Mouse (Mus musculus): ENCODE measurements around the gene Tlk2. TPM values are rescaled to one million over a fixed set of nuclear protein-coding genes. Genes with fewer than 3 reads are reported as not detected.

Tlk2 gene
- polyA plus RNA-seq, 1 experiment from 2014 or later, result 18.6 TPM

- ATAC-seq (replicated peaks), result no peak
- Histone ChIP-seq H3K27ac (replicated peaks) (no peak overlapping the region), H3K4me1 (no peaks in the 10 kb centered on the region), H3K9me3 (no peaks in the 10 kb centered on the region), H3K4me2 (replicated peaks) (no peak overlapping the region), H3K4me3 (no peak overlapping the region), H3K36me3 (peaks cover 55% of the 10 kb centered on the region), H3K9ac (replicated peaks) (no peak overlapping the region), H3K27me3 (no peaks in the 10 kb centered on the region)
- 87% methylated on average over 12 of the region's 12 CpGs for WGBS
These were observed 103.3 kb downstream of the Tlk2 start for GRCm38 (mm10) chr11:105281763-105282459.

DNA sequence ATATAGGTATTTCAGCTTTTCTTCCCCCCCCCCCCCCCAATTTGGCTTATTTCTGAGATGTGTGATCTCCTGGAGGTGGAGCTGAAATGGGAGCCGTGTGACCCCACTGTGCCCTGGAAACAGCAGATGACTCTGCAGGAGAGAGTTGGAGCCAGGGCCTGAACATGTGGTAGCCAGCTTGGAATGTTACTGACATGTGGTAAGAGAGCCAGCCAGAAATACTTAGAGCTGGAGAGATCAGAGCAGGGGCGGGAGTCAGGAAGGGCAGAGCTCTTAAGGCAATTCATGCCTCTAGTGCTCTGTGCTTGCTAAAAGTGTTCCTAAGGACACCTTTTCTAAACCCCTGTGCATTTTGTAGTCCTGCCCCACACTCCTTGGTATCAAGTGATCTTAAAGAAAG is 103.9 kb downstream of the Tlk2 start:
- H3K4me2 ChIP-seq (replicated peaks), result no peak overlapping the region
- H3K9me3 ChIP-seq, result no peaks in the 10 kb centered on the region
- no peaks in the 10 kb centered on the region for H3K27me3 ChIP-seq
- no peak for ATAC-seq (replicated peaks)
- no peak overlapping the region for H3K4me3 ChIP-seq
- 82% methylated on average over 2 of the region's 2 CpGs for WGBS
- peaks cover 49% of the 10 kb centered on the region for H3K36me3 ChIP-seq
- H3K9ac ChIP-seq (replicated peaks), result no peak overlapping the region
- no peak overlapping the region for H3K27ac ChIP-seq (replicated peaks)
- H3K4me1 ChIP-seq, result no peaks in the 10 kb centered on the region

GRCm38 (mm10) chr11:105283016-105283415 is 104.4 kb downstream of the Tlk2 start:
- no peaks in the 10 kb centered on the region for H3K27me3 ChIP-seq
- H3K9ac ChIP-seq (replicated peaks), result no peak overlapping the region
- H3K4me2 ChIP-seq (replicated peaks), result no peak overlapping the region
- H3K9me3 ChIP-seq, result no peaks in the 10 kb centered on the region
- no peak overlapping the region for H3K27ac ChIP-seq (replicated peaks)
- WGBS, result 94% methylated on average over 9 of the region's 9 CpGs
- H3K36me3 ChIP-seq, result peaks cover 44% of the 10 kb centered on the region
- ATAC-seq (replicated peaks), result no peak
- H3K4me3 ChIP-seq, result no peak overlapping the region
- H3K4me1 ChIP-seq, result no peaks in the 10 kb centered on the region

- H3K4me1 ChIP-seq, result no peaks in the 10 kb centered on the region
- no peaks in the 10 kb centered on the region for H3K27me3 ChIP-seq
- no peak overlapping the region for H3K27ac ChIP-seq (replicated peaks)
- no peaks in the 10 kb centered on the region for H3K9me3 ChIP-seq
- no peak overlapping the region for H3K4me2 ChIP-seq (replicated peaks)
- H3K9ac ChIP-seq (replicated peaks), result no peak overlapping the region
- ATAC-seq (replicated peaks), result no peak
- WGBS, result 51% methylated on average over 3 of the region's 3 CpGs
- H3K4me3 ChIP-seq, result no peak overlapping the region
- H3K36me3 ChIP-seq, result peaks cover 35% of the 10 kb centered on the region
These were observed 107.1 kb downstream of the Tlk2 start for GRCm38 (mm10) chr11:105285720-105286119.

GRCm38 (mm10) chr11:105289403-105289802 is 110.8 kb downstream of the Tlk2 start:
- ATAC-seq (replicated peaks), result no peak
- Histone ChIP-seq H3K27ac (replicated peaks) (no peak overlapping the region), H3K4me2 (replicated peaks) (no peak overlapping the region), H3K4me3 (no peak overlapping the region), H3K27me3 (no peaks in the 10 kb centered on the region), H3K4me1 (peaks cover 29% of the 10 kb centered on the region), H3K9me3 (no peaks in the 10 kb centered on the region), H3K36me3 (peaks cover 14% of the 10 kb centered on the region), H3K9ac (replicated peaks) (no peak overlapping the region)
- WGBS, result 80% methylated on average over 3 of the region's 3 CpGs

GRCm38 (mm10) chr11:105291681-105292123 is 113.1 kb downstream of the Tlk2 start:
- 0 out of 2 replicates have a peak, but pooled peaks cover 5% of the 10 kb centered on the region for H3K36me3 ChIP-seq
- peak overlapping the region; percentile 51; the same call in 1 of the 2 replicates for H3K27ac ChIP-seq (replicated peaks)
- peak overlapping the region; percentile 53 for H3K4me3 ChIP-seq
- no peaks in the 10 kb centered on the region for H3K27me3 ChIP-seq
- H3K4me1 ChIP-seq, result peaks cover 29% of the 10 kb centered on the region
- H3K9me3 ChIP-seq, result no peaks in the 10 kb centered on the region
- peak overlapping the region; percentile 56 for H3K9ac ChIP-seq (replicated peaks)
- WGBS, result 4% methylated on average over 10 of the region's 10 CpGs
- no peak for ATAC-seq (replicated peaks)
- H3K4me2 ChIP-seq (replicated peaks), result peak overlapping the region; percentile 95

DNA sequence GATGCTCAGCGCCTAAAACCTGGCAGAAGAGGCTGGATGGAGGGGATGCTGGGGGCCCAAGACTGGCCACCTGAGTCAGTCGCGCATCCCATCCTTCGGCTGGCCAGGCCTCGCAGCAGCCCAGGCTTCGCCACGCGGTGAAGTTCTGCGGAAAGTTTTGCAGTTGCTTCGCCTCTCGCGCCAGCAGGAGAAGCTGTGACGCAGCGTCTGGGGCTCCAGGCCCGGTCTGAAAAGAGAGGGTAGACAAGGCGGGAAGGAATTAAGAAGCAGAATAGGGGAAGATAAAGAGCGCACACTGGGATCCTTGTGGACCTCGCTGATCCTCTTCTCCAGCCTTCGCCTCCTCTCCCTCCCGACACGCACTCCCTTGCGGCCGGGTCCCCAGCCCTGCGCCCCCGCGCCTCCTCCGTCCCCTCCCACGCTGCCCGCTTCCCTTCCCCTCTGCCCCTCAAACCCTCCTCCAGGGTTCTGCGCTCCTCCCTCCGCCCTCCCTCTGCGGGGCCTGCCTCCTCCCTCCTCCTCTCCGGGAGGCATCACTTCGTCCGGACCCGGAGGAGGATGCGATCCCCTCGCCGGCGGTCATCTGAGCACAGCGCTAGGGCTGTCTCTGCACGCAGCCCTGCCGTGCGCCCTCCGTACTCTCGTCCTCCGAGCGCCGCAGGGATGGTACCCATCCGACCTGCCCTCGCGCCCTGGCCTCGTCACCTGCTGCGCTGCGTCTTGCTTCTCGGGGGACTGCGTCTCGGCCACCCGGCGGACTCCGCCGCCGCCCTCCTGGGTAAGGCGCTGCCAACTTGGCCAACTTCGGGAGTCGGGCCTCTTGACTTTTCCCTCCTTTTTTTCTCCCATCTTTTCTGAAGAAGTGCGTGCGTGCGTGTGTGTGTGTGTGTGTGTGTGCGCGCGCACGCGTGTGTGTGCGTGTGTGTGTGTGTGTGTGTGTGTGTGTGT is 113.8 kb downstream of the Tlk2 start, which contains the start of gene Mrc2:
TSS of gene Mrc2 (plus strand) at position 520 of the 948 bp plus-strand sequence.
- WGBS, result under 1% methylated on average over 68 of the region's 75 CpGs
- Histone ChIP-seq H3K27ac (replicated peaks) (peak within 1 kb of the TSS; percentile 51; the same call in 1 of the 2 replicates), H3K9ac (replicated peaks) (peak within 1 kb of the TSS; percentile 56), H3K4me2 (replicated peaks) (peak within 1 kb of the TSS; percentile 95), H3K36me3 (0 out of 2 replicates have a peak, but pooled peaks cover 5% of the 10 kb centered on the region), H3K4me3 (peak within 1 kb of the TSS; percentile 53), H3K27me3 (no peaks in the 10 kb centered on the region), H3K4me1 (peaks cover 29% of the 10 kb centered on the region), H3K9me3 (no peaks in the 10 kb centered on the region)
- peak; percentile 83 for ATAC-seq (replicated peaks)

DNA sequence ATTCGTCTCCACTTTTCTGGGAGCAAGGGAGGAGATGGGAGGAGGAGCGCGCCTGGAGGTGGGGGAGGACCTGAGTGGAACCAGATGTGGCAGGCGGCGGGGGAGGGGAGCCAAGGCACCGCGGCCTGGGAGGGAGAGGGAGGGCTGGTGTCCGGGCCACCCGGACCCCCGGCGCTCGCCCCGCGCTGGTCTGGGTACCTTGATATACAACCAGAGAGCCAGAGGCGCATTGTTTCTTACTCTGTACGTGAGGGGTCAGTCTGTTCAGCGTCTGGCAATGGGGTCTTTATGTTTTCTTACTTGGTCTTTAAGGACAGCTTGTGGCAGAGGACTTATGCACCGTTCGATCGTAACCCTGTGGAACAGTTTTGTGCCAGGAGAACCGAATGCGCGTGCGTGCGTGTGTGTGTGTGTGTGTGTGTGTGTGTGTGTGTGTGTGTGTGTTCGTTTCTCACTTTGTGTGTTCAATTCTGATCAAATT is 114.5 kb downstream of the Tlk2 start:
- Histone ChIP-seq H3K27ac (replicated peaks) (no peak overlapping the region), H3K27me3 (no peaks in the 10 kb centered on the region), H3K4me2 (replicated peaks) (peak overlapping the region; percentile 95), H3K4me3 (peak overlapping the region; percentile 53), H3K4me1 (peaks cover 29% of the 10 kb centered on the region), H3K36me3 (0 out of 2 replicates have a peak, but pooled peaks cover 3% of the 10 kb centered on the region), H3K9ac (replicated peaks) (peak overlapping the region; percentile 56), H3K9me3 (no peaks in the 10 kb centered on the region)
- ATAC-seq (replicated peaks), result peak; percentile 35
- under 1% methylated on average over 23 of the region's 26 CpGs for WGBS

GRCm38 (mm10) chr11:105293901-105294494 is 115.4 kb downstream of the Tlk2 start:
- no peaks in the 10 kb centered on the region for H3K36me3 ChIP-seq
- H3K4me1 ChIP-seq, result peaks cover 29% of the 10 kb centered on the region
- H3K9ac ChIP-seq (replicated peaks), result peak overlapping the region; percentile 25; the same call in 1 of the 2 replicates
- peak overlapping the region; percentile 53 for H3K4me3 ChIP-seq
- 7% methylated on average over 9 of the region's 9 CpGs for WGBS
- ATAC-seq (replicated peaks), result no peak
- H3K9me3 ChIP-seq, result no peaks in the 10 kb centered on the region
- H3K27ac ChIP-seq (replicated peaks), result no peak overlapping the region
- no peaks in the 10 kb centered on the region for H3K27me3 ChIP-seq
- H3K4me2 ChIP-seq (replicated peaks), result peak overlapping the region; percentile 95

DNA sequence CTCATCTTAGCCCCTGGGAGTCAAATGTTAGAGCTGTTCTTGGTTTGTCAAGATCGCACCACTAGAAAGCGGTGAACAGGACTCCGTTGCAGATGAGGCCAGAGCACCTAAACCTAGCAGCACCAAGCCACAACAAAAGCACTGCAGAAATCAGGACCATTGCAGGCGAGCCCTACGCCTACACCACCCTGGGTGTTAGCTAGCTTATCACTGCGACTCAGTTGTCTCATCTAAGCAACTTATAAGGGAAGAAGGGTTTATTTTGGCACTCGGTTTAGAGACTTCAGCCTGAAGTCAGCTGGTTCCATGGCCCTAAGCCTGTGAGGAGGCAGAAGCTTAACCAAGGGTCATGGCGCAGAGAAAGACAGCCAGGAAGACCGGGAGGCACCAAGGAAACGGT is 117.5 kb downstream of the Tlk2 start:
- ATAC-seq (replicated peaks), result no peak
- no peak overlapping the region for H3K9ac ChIP-seq (replicated peaks)
- no peaks in the 10 kb centered on the region for H3K9me3 ChIP-seq
- H3K36me3 ChIP-seq, result no peaks in the 10 kb centered on the region
- H3K27me3 ChIP-seq, result no peaks in the 10 kb centered on the region
- no peak overlapping the region for H3K27ac ChIP-seq (replicated peaks)
- WGBS, result 92% methylated on average over 10 of the region's 10 CpGs
- no peak overlapping the region for H3K4me3 ChIP-seq
- peaks cover 29% of the 10 kb centered on the region for H3K4me1 ChIP-seq
- H3K4me2 ChIP-seq (replicated peaks), result no peak overlapping the region

DNA sequence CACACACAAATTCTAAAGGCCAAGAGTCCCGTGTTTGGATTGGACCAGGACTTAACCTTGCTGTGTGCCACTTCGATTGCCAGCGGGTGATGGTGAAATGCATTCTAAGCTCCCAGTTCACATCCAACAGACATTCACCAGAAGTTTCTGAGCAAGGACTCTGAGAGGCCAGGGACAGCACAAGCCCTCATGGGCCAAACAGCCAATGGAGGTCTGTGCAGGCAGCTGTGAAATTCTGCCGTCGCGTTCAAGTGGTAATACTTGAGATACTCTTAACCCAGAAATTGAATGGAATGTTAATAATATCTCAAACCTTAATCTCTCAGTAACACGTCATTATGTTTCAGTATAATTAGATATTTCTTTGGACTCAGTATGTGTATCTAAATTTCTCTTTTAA is 131.6 kb downstream of the Tlk2 start:
- WGBS, result 93% methylated on average over 7 of the region's 7 CpGs
- Histone ChIP-seq H3K36me3 (no peaks in the 10 kb centered on the region), H3K4me3 (no peak overlapping the region), H3K9me3 (no peaks in the 10 kb centered on the region), H3K4me1 (peaks cover 22% of the 10 kb centered on the region), H3K9ac (replicated peaks) (no peak overlapping the region), H3K27me3 (no peaks in the 10 kb centered on the region), H3K4me2 (replicated peaks) (no peak overlapping the region), H3K27ac (replicated peaks) (no peak overlapping the region)
- no peak for ATAC-seq (replicated peaks)

Measured in forebrain, embryonic 15.5 days (tissue).